Comparison of ENCODE assay signal across 20 mouse cellular contexts in genomic region chr16:6918641-6919040, GRCm38 (mm10).
DNase-seq lines count a peak whose midpoint lies in the region; ATAC-seq lines count a peak whose summit lies in the region.
"Had no signal": no experiment of that assay in that cellular context is flagged by ENCODE, and none has a peak within 500 bp of the region (broad histone marks: within the 10 kb centered on the region; RNA-seq: fewer than 3 reads in every experiment).

No protein-coding gene starts in this region.

- no peak for ATAC-seq in heart, embryonic 11.5 days (replicated peaks; ENCODE audit: insufficient number of reproducible peaks, low FRiP score, low TSS enrichment)
- ATAC-seq: intestine, postnatal 0 days; lung, postnatal 0 days; midbrain, embryonic 16.5 days had no signal

- intact Hi-C loops in heart, postnatal 10 days (cut with DNase I) = no loop called here

- H3K4me3 ChIP-seq in heart, embryonic 11.5 days (ENCODE audit: low read depth, low read length) = no peak overlapping the region
- H3K4me3 ChIP-seq: heart, embryonic 12.5 days; hindbrain, embryonic 15.5 days; neural tube, embryonic 15.5 days; stomach, embryonic 15.5 days had no signal

- H3K4me2 ChIP-seq in heart, embryonic 11.5 days = no peak overlapping the region
- H3K4me2 ChIP-seq: heart, embryonic 12.5 days; hindbrain, embryonic 15.5 days; neural tube, embryonic 15.5 days; stomach, embryonic 15.5 days had no signal

- WGBS in heart, embryonic 11.5 days (ENCODE audit: insufficient replicate concordance) = 40% methylated on average over 3 of the region's 3 CpGs

- H3K36me3 ChIP-seq in heart, embryonic 11.5 days (ENCODE audit: control insufficient read depth, insufficient read depth, low read length) = no peaks in the 10 kb centered on the region
- H3K36me3 ChIP-seq: heart, embryonic 12.5 days; hindbrain, embryonic 15.5 days; neural tube, embryonic 15.5 days; stomach, embryonic 15.5 days had no signal

- H3K27ac ChIP-seq in heart, embryonic 11.5 days (ENCODE audit: low read depth, low read length) = no peak overlapping the region
- H3K27ac ChIP-seq: hindbrain, embryonic 15.5 days; liver, embryonic 14.5 days; neural tube, embryonic 15.5 days; stomach, embryonic 15.5 days had no signal

- H3K9ac ChIP-seq in heart, embryonic 11.5 days (ENCODE audit: low read depth, low read length) = no peak overlapping the region
- H3K9ac ChIP-seq: heart, embryonic 12.5 days; hindbrain, embryonic 15.5 days; liver, embryonic 14.5 days; neural tube, embryonic 15.5 days; stomach, embryonic 15.5 days had no signal

- H3K4me1 ChIP-seq in heart, embryonic 11.5 days (ENCODE audit: control insufficient read depth, insufficient read depth, low read length) = no peaks in the 10 kb centered on the region
- H3K4me1 ChIP-seq: stomach, embryonic 15.5 days had no signal

- DNase-seq in cerebellum, adult 11-12 months = peak; percentile 31
- DNase-seq in cerebellum, postnatal 4 days (ENCODE audit: low spot score in 2 of 2) = no peak
- DNase-seq in heart, postnatal 10 days = peak; percentile 18 to 28
- peak; percentile 24 for DNase-seq in 3T3-L1 (ENCODE audit: low read depth, low spot score)
- peak; percentile 15 to 55 for DNase-seq in cerebellum, postnatal 14 days
- no peak for DNase-seq in kidney, adult 18-20 months
- no peak for DNase-seq in layer of hippocampus, adult 8-10 months (ENCODE audit: low spot score in 2 of 2)
- DNase-seq: gastrocnemius, postnatal 14 days; layer of hippocampus, postnatal 36 days; right cerebral cortex, postnatal 25 days had no signal

- H3K27me3 ChIP-seq in heart, embryonic 11.5 days (ENCODE audit: control insufficient read depth, insufficient read depth, low read length) = no peaks in the 10 kb centered on the region
- H3K27me3 ChIP-seq: CH12.LX; heart, embryonic 12.5 days; hindbrain, embryonic 15.5 days; neural tube, embryonic 15.5 days; stomach, embryonic 15.5 days had no signal

- H3K9me3 ChIP-seq in heart, embryonic 11.5 days (replicated peaks; ENCODE audit: control insufficient read depth, low read length) = no peaks in the 10 kb centered on the region
- H3K9me3 ChIP-seq: heart, embryonic 12.5 days; hindbrain, embryonic 15.5 days; neural tube, embryonic 15.5 days; stomach, embryonic 15.5 days had no signal

Comparison
In these comparisons a context has a peak if more than half of its experiments do, and no peak if none do; other contexts are left out.
1. DNase-seq: peak in cerebellum, adult 11-12 months (single experiment), heart, postnatal 10 days (2 of 2), 3T3-L1 (single experiment) and cerebellum, postnatal 14 days (2 of 2); none in cerebellum, postnatal 4 days (0 of 2), kidney, adult 18-20 months (single experiment) and layer of hippocampus, adult 8-10 months (0 of 2).